Mouse (Mus musculus) stomach, postnatal 0 days (tissue): ENCODE data around the gene Trip13.

Experiments
- CTCF ChIP-seq: IDR thresholded peaks from 2 replicates; pipeline ENCODE4 v1.5.1; 2016; ENCODE audit warnings: antibody characterized with exemption, low read depth, mild to moderate bottlenecking, moderate library complexity
- EP300 ChIP-seq: optimal IDR thresholded peaks from 2 replicates; pipeline ENCODE3; 2016; ENCODE audit warnings: antibody characterized with exemption

- TF ChIP-seq EP300 (no peak), CTCF (no peak)
These were observed 655 bp downstream of the Trip13 start for GRCm38 (mm10) chr13:73936938-73937320.
